Mouse (Mus musculus): Measurements from ENCODE around the gene Grb2.

DNA sequence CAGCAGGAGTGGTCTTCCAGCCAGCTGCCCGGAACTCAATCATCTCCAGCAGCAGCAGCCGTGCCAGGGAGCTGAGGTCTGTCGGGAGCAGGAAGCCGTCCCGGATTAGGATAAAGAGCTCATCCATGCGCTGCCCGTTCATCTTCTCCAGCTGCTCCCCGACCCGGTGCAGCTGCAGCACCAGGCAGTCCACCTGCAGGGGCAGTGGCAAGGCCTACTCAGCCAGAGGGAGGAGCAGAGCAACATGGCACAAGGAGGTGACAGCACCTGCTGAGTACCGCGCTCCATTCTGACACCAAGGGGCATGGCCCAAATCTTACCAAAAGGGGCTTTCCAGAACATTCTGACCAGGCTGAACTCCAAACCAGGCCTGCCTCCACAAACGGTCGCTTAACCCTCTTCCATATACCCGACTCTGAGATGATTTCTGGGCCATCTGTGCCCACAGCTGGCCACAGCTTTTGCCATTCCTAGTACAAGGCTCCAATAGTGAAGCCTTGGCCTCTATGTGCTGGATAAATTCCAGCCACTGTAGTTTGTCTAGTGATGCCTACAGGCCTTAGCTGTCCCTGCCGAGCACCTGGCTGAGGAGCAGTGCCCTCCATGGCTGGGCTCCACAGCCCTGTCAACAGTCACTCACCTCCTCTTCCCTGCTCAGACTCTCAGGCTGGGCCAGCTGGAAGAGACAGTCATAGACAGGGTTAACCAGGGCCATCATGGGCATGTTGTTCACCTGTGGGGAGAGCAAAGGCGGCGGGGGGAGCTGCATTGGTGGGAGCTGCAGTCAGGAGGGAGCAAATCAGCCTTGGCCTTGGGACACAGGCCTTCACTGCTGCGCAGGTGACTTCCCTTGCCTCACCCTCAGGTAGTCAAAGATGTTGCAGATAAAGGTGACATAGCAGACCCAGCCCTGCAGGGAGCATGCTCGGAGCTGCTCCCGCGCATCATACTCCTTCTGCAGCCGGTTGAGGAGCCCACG is 99.7 kb downstream of the Grb2 start:
- TF ChIP-seq CTCF (IDR thresholded peaks at IDR 0.05; ENCODE audit: low read depth) (no peak), EP300 (IDR thresholded peaks at IDR 0.05; ENCODE audit: low read depth) (no peak)

Measured in liver, embryonic 14.5 days (tissue).